Mouse (Mus musculus): ENCODE data around the gene Dram1. TPM values are rescaled to one million over a fixed set of nuclear protein-coding genes. Genes with fewer than 3 reads are reported as not detected.

Dram1 gene
- total and polyA plus RNA-seq, 2 experiments from 2014 or later: 0.39 to 0.44 TPM

GRCm38 (mm10) chr10:88318179-88318578 lies 60.7 kb downstream of the Dram1 start:
- Histone ChIP-seq H3K4me3 (ENCODE audit: low read depth, low read length) (no peak overlapping the region), H3K4me2 (ENCODE audit: low read depth, low read length, poor library complexity, severe bottlenecking) (no peak overlapping the region), H3K4me1 (ENCODE audit: insufficient read depth, low read length) (no peaks in the 10 kb centered on the region), H3K27me3 (ENCODE audit: insufficient read depth, low read length) (no peaks in the 10 kb centered on the region), H3K27ac (ENCODE audit: low read depth, low read length) (no peak overlapping the region), H3K36me3 (ENCODE audit: insufficient read depth, low read length) (no peaks in the 10 kb centered on the region), H3K9ac (replicated peaks; ENCODE audit: low read length, poor library complexity, severe bottlenecking) (no peak overlapping the region), H3K9me3 (ENCODE audit: low read length) (no peaks in the 10 kb centered on the region)
- DNase-seq (ENCODE audit: low spot score) (no peak), ATAC-seq (ENCODE audit: low FRiP score) (no peak)
- no peak for TF ChIP-seq CTCF (IDR thresholded peaks at IDR 0.05)
- WGBS: 84% methylated on average over 4 of the region's 4 CpGs

DNA sequence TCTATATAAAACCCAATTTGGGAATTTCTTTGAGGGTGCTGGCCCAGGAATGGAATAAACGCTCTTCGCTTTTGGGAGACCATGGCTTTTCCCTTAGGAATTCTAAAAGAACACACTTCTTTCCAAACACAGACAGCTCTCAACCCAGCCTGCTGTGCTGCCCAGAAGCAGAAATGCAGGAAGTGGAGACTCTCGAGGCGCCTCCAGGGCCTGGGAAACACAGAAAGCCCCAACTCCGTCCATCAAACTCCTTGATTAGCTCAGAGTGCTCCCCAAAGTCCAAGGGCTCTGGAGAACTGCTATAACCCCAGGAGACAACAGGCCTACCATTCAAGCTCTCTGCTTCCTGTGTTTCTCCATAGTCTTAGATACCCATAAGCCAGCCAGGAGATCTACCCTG lies 61.7 kb downstream of the Dram1 start:
- Histone ChIP-seq H3K9ac (replicated peaks; ENCODE audit: low read length, poor library complexity, severe bottlenecking) (no peak overlapping the region), H3K27me3 (ENCODE audit: insufficient read depth, low read length) (no peaks in the 10 kb centered on the region), H3K27ac (ENCODE audit: low read depth, low read length) (no peak overlapping the region), H3K36me3 (ENCODE audit: insufficient read depth, low read length) (no peaks in the 10 kb centered on the region), H3K9me3 (ENCODE audit: low read length) (no peaks in the 10 kb centered on the region), H3K4me2 (ENCODE audit: low read depth, low read length, poor library complexity, severe bottlenecking) (no peak overlapping the region), H3K4me3 (ENCODE audit: low read depth, low read length) (no peak overlapping the region), H3K4me1 (ENCODE audit: insufficient read depth, low read length) (no peaks in the 10 kb centered on the region)
- no peak for TF ChIP-seq CTCF (IDR thresholded peaks at IDR 0.05)
- 88% methylated on average over 5 of the region's 5 CpGs for WGBS
- no peak for ATAC-seq (ENCODE audit: low FRiP score)
- no peak for DNase-seq (ENCODE audit: low spot score)

DNA sequence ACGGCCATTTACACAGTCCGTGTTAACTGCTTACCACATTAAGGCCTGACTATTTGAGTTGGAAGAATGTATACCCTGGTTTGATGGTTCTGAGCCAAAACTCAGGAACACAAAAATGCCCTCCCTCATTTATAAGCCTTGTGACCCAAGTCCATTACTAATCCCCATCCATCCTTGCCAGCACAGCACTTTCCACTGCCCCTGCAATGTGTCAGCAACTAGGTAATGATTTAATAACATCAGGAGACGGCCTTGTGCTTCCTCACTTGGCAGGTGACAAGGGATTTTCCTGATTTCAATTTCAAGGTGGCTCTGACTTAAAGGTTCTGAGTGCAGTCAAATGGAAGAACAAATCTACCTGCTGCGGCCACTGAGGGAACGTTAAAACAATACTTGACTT lies 64.0 kb downstream of the Dram1 start:
- 81% methylated on average over 5 of the region's 5 CpGs for WGBS
- H3K36me3 ChIP-seq (ENCODE audit: insufficient read depth, low read length): no peaks in the 10 kb centered on the region
- no peak overlapping the region for H3K9ac ChIP-seq (replicated peaks; ENCODE audit: low read length, poor library complexity, severe bottlenecking)
- H3K9me3 ChIP-seq (ENCODE audit: low read length): no peaks in the 10 kb centered on the region
- no peak for DNase-seq (ENCODE audit: low spot score)
- no peak overlapping the region for H3K4me3 ChIP-seq (ENCODE audit: low read depth, low read length)
- H3K27ac ChIP-seq (ENCODE audit: low read depth, low read length): no peak overlapping the region
- TF ChIP-seq CTCF (IDR thresholded peaks at IDR 0.05): no peak
- no peak overlapping the region for H3K4me2 ChIP-seq (ENCODE audit: low read depth, low read length, poor library complexity, severe bottlenecking)
- no peaks in the 10 kb centered on the region for H3K4me1 ChIP-seq (ENCODE audit: insufficient read depth, low read length)
- H3K27me3 ChIP-seq (ENCODE audit: insufficient read depth, low read length): no peaks in the 10 kb centered on the region
- no peak for ATAC-seq (ENCODE audit: low FRiP score)

DNA sequence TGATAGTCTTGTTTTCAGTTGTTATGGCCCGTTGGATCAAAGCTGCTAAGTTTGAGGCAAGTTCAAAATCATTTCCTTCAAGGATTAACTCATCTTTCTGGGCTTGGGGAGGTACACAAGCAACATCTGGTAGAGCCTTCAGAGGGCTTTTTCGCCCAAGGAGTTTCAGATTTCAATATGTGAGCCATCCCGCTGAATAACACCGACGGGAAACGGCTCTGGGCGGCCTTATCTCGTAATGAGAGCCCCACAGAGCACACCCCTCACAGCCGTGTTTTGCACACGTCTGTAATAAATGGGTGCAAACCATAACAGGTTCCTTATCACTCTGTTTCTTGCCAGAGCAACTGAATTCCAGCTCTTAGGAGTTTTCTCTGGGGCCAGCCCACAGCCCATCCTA lies 69.0 kb downstream of the Dram1 start:
- no peak overlapping the region for H3K4me3 ChIP-seq (ENCODE audit: low read depth, low read length)
- no peak overlapping the region for H3K27ac ChIP-seq (ENCODE audit: low read depth, low read length)
- no peak overlapping the region for H3K4me2 ChIP-seq (ENCODE audit: low read depth, low read length, poor library complexity, severe bottlenecking)
- DNase-seq (ENCODE audit: low spot score) (no peak), ATAC-seq (ENCODE audit: low FRiP score) (no peak)
- no peak for TF ChIP-seq CTCF (IDR thresholded peaks at IDR 0.05)
- no peaks in the 10 kb centered on the region for H3K27me3 ChIP-seq (ENCODE audit: insufficient read depth, low read length)
- no peak overlapping the region for H3K9ac ChIP-seq (replicated peaks; ENCODE audit: low read length, poor library complexity, severe bottlenecking)
- no peaks in the 10 kb centered on the region for H3K4me1 ChIP-seq (ENCODE audit: insufficient read depth, low read length)
- 90% methylated on average over 10 of the region's 10 CpGs for WGBS
- no peaks in the 10 kb centered on the region for H3K36me3 ChIP-seq (ENCODE audit: insufficient read depth, low read length)
- no peaks in the 10 kb centered on the region for H3K9me3 ChIP-seq (ENCODE audit: low read length)

- no peak for ATAC-seq (ENCODE audit: low FRiP score)
- Histone ChIP-seq H3K27me3 (ENCODE audit: insufficient read depth, low read length) (no peaks in the 10 kb centered on the region), H3K9ac (replicated peaks; ENCODE audit: low read length, poor library complexity, severe bottlenecking) (no peak overlapping the region), H3K4me3 (ENCODE audit: low read depth, low read length) (no peak overlapping the region), H3K27ac (ENCODE audit: low read depth, low read length) (no peak overlapping the region), H3K36me3 (ENCODE audit: insufficient read depth, low read length) (no peaks in the 10 kb centered on the region), H3K9me3 (ENCODE audit: low read length) (no peaks in the 10 kb centered on the region), H3K4me2 (ENCODE audit: low read depth, low read length, poor library complexity, severe bottlenecking) (no peak overlapping the region), H3K4me1 (ENCODE audit: insufficient read depth, low read length) (no peaks in the 10 kb centered on the region)
- no peak for DNase-seq (ENCODE audit: low spot score)
- 99% methylated on average over 3 of the region's 3 CpGs for WGBS
- TF ChIP-seq CTCF (IDR thresholded peaks at IDR 0.05): peak; percentile 41; the same call in 1 of the 2 replicates
These were observed 72.6 kb downstream of the Dram1 start for GRCm38 (mm10) chr10:88306235-88306634.

DNA sequence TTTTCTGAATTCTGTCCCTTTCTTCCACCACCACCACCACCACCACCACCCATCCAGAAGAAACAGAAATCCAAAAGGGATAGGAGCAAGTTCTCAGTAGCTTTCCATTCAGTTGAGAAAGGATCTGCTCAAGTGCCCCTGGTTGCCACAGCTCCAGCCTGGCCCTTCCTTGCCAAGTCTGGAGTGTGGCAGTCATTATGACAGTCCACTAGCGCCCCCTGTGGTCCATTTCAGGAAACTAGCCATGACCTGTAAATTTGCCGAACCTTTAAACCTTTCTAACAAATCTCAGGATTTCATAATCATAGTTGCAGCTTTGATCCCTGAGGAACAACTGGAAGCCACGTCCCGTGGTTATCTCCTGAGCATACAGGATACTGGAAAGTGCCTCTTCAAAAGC lies 74.6 kb downstream of the Dram1 start:
- no peak for ATAC-seq (ENCODE audit: low FRiP score)
- H3K27me3 ChIP-seq (ENCODE audit: insufficient read depth, low read length): no peaks in the 10 kb centered on the region
- H3K4me1 ChIP-seq (ENCODE audit: insufficient read depth, low read length): no peaks in the 10 kb centered on the region
- H3K27ac ChIP-seq (ENCODE audit: low read depth, low read length): no peak overlapping the region
- no peaks in the 10 kb centered on the region for H3K9me3 ChIP-seq (ENCODE audit: low read length)
- H3K4me2 ChIP-seq (ENCODE audit: low read depth, low read length, poor library complexity, severe bottlenecking): no peak overlapping the region
- TF ChIP-seq CTCF (IDR thresholded peaks at IDR 0.05): peak; percentile 77
- 10% methylated on average over 4 of the region's 4 CpGs for WGBS
- no peaks in the 10 kb centered on the region for H3K36me3 ChIP-seq (ENCODE audit: insufficient read depth, low read length)
- no peak overlapping the region for H3K9ac ChIP-seq (replicated peaks; ENCODE audit: low read length, poor library complexity, severe bottlenecking)
- no peak overlapping the region for H3K4me3 ChIP-seq (ENCODE audit: low read depth, low read length)
- DNase-seq (ENCODE audit: low spot score): peak; percentile 82

All from midbrain, postnatal 0 days (tissue).